Mouse (Mus musculus) small intestine, adult 2 months (tissue): Measurements from ENCODE around the gene Abcc3.

Experiments used
- CTCF ChIP-seq: fragments of 200-500 bp; IDR thresholded peaks from 2 replicates; pipeline ENCODE4 v1.5.1; 2012; ENCODE audit warnings: low read depth, mild to moderate bottlenecking, control low read depth, inconsistent platforms, low read length, moderate library complexity, mixed read lengths; ENCODE audit not compliant: insufficient replicate concordance, insufficient read length; ENCODE audit errors: extremely low read depth
- POLR2A ChIP-seq: fragments of 200-500 bp; IDR thresholded peaks from 2 replicates; pipeline ENCODE4 v1.6.1; 2012; ENCODE audit warnings: low read depth, mild to moderate bottlenecking, control low read depth, inconsistent platforms, low read length, moderate library complexity

DNA sequence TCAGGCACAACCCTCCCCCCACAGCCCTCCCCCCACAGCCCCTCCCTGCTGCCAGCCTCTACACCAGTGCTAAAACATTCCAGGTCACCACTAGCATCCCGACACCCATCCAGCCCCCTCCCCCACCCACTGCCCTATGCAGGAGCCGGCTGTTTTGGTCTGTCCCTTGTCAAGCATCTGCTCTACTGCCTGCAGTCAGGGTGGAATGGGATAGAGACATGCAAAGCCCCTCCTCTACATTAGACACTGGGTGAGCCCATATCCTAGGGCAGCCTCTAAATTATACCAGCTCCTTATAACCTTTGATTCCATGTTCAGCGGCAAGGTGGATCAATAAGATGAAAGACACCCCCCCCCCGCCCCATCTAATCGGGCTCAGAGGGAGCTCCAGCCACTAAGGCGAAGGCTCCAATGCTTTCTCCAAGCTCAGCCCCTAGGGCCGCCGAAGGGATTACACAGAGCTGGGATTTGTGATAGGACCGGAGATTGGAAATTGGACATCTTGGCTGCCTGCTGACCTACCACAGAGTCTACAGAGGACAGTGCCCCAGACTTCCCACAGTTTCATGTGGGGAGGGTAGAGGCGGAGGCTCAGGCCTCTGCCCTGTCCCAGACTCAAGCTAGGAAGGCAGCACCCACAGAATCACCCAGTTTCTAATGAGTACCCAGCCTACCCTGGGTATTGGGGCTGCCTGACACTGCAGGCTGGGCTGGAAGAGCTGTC is 26.4 kb upstream of the Abcc3 start:
- TF ChIP-seq CTCF (no peak), POLR2A (no peak)
